Mouse (Mus musculus) thymus, postnatal 0 days (tissue): ENCODE results near the gene Tmem259. TPM values are rescaled to one million over a fixed set of nuclear protein-coding genes. Genes with fewer than 3 reads are reported as not detected.

Source experiments
- DNase-seq: peaks from one replicate; pipeline ENCODE4 v3.0.0-alpha.2; 2015; ENCODE audit warnings: low spot score
- polyA plus RNA-seq: library from polyadenylated mRNA; unstranded; fragments of >200 nt; fragmentation: Nextera tagmentation; extraction: Ambion mirVana; gene quantifications from 2 replicates; pipeline ENCODE4 v1.2.1, GENCODE M21; 2015

Tmem259 gene
- polyA plus RNA-seq, 1 experiment from 2014 or later: 25.8 TPM

GRCm38 (mm10) chr10:80016931-80017330 lies 32.8 kb upstream of the Tmem259 start:
- DNase-seq: no peak

GRCm38 (mm10) chr10:80016511-80016910 lies 32.4 kb upstream of the Tmem259 start, which contains the start of gene Arhgap45:
TSS of gene Arhgap45 (plus strand) at chr10:80016653.
- peak; percentile 94 for DNase-seq

GRCm38 (mm10) chr10:80015583-80015982 lies 31.5 kb upstream of the Tmem259 start:
- DNase-seq: no peak

GRCm38 (mm10) chr10:80014484-80015290 lies 30.6 kb upstream of the Tmem259 start:
- DNase-seq: no peak

GRCm38 (mm10) chr10:80013609-80014008 lies 29.5 kb upstream of the Tmem259 start:
- DNase-seq: no peak

GRCm38 (mm10) chr10:80011740-80012139 lies 27.6 kb upstream of the Tmem259 start:
- DNase-seq: no peak

GRCm38 (mm10) chr10:80004233-80004705 lies 20.1 kb upstream of the Tmem259 start:
- no peak for DNase-seq

GRCm38 (mm10) chr10:80003374-80004232 lies 19.5 kb upstream of the Tmem259 start:
- DNase-seq: no peak

GRCm38 (mm10) chr10:80002829-80003228 lies 18.7 kb upstream of the Tmem259 start:
- DNase-seq: no peak

GRCm38 (mm10) chr10:80001945-80002344 lies 17.8 kb upstream of the Tmem259 start:
- no peak for DNase-seq

- no peak for DNase-seq
Measured at GRCm38 (mm10) chr10:79997819-79998218, 13.7 kb upstream of the Tmem259 start.

GRCm38 (mm10) chr10:79997034-79997760 lies 13.1 kb upstream of the Tmem259 start:
- peak; percentile 83 for DNase-seq

GRCm38 (mm10) chr10:79996272-79997033 lies 12.3 kb upstream of the Tmem259 start, which contains the start of gene Abca7:
TSS of gene Abca7 (plus strand) at chr10:79996494.
- peak; percentile 98 for DNase-seq

- DNase-seq: no peak
Measured at GRCm38 (mm10) chr10:79995636-79996035, 11.5 kb upstream of the Tmem259 start.

GRCm38 (mm10) chr10:79994397-79995115 lies 10.4 kb upstream of the Tmem259 start:
- DNase-seq: peak; percentile 25

- no peak for DNase-seq
Measured at GRCm38 (mm10) chr10:79991548-79991947, 7.4 kb upstream of the Tmem259 start.

GRCm38 (mm10) chr10:79991099-79991498 lies 7.0 kb upstream of the Tmem259 start:
- no peak for DNase-seq

GRCm38 (mm10) chr10:79989870-79990269 lies 5.7 kb upstream of the Tmem259 start:
- DNase-seq: no peak

GRCm38 (mm10) chr10:79989272-79989786 lies 5.2 kb upstream of the Tmem259 start:
- no peak for DNase-seq
